Mouse (Mus musculus): ENCODE results near the gene Ablim1. TPM values are rescaled to one million over a fixed set of nuclear protein-coding genes. Genes with fewer than 3 reads are reported as not detected.

Gene Ablim1
- polyA plus RNA-seq, 1 experiment from 2014 or later = 30.2 TPM

DNA sequence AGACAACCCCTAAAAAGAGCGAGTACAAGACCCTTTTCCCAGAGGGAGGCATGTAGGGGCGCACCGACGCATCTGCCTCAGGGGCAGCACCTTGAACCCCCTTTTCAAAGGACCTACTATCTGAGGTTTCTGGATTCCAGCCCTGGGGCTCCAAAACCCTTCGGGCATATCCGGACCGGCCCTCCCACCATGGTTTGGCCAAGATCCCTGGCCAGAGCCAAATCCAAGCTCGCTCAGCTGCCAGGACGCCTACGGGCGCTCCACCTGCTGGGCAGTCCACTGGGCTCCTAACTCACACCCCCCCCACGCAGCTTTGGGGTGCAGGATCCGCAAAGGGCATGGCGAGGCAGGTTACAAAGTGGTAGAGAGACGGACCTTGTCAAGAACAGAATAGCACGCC is 307.4 kb downstream of the Ablim1 start:
- Histone ChIP-seq H3K4me1 (replicated peaks; ENCODE audit: control insufficient read depth, insufficient read depth, low read length) (peaks cover 30% of the 10 kb centered on the region), H3K9ac (ENCODE audit: low read length) (peak overlapping the region; percentile 58; the same call in 1 of the 2 replicates), H3K27ac (ENCODE audit: low read depth) (no peak overlapping the region), H3K27me3 (replicated peaks; ENCODE audit: control insufficient read depth, insufficient read depth, low read length) (0 out of 2 replicates have a peak, but pooled peaks cover 4% of the 10 kb centered on the region), H3K36me3 (ENCODE audit: control insufficient read depth, insufficient read depth, low read length) (no peaks in the 10 kb centered on the region), H3K4me3 (ENCODE audit: low read depth, low read length) (peak overlapping the region; percentile 66), H3K4me2 (ENCODE audit: low read length) (peak overlapping the region; percentile 97), H3K9me3 (ENCODE audit: control insufficient read depth, low read length) (no peaks in the 10 kb centered on the region)
- WGBS = 64% methylated on average over 16 of the region's 16 CpGs
- ATAC-seq (replicated peaks; ENCODE audit: low FRiP score, low TSS enrichment, low read depth) (no peak), DNase-seq (ENCODE audit: low spot score) (no peak)

DNA sequence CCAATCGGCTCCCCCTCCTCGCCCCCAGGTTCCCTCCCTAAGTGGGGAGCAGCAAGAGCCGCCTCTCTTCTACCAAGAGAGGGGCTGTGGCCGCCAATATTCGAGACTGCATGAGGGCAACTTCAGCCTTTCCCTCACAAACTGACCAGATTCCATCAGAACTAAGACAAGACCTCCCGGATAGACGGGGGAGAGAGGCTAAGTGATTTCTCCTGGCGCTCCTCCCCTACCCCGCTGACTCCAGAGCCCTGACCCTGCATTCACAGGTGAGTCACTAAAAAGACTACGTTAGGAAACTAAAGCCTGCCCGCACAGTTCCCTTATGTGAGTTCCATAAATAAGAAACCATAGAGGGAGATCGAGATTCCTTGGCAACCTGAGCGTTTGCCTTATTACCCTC is 307.9 kb downstream of the Ablim1 start:
- peak overlapping the region; percentile 97 for H3K4me2 ChIP-seq (ENCODE audit: low read length)
- H3K9ac ChIP-seq (ENCODE audit: low read length) = no peak overlapping the region
- no peaks in the 10 kb centered on the region for H3K36me3 ChIP-seq (ENCODE audit: control insufficient read depth, insufficient read depth, low read length)
- no peaks in the 10 kb centered on the region for H3K9me3 ChIP-seq (ENCODE audit: control insufficient read depth, low read length)
- ATAC-seq (replicated peaks; ENCODE audit: low FRiP score, low TSS enrichment, low read depth) (no peak), DNase-seq (ENCODE audit: low spot score) (no peak)
- WGBS = 56% methylated on average over 13 of the region's 13 CpGs
- H3K4me1 ChIP-seq (replicated peaks; ENCODE audit: control insufficient read depth, insufficient read depth, low read length) = peaks cover 34% of the 10 kb centered on the region
- no peak overlapping the region for H3K27ac ChIP-seq (ENCODE audit: low read depth)
- peak overlapping the region; percentile 66 for H3K4me3 ChIP-seq (ENCODE audit: low read depth, low read length)
- H3K27me3 ChIP-seq (replicated peaks; ENCODE audit: control insufficient read depth, insufficient read depth, low read length) = 0 out of 2 replicates have a peak, but pooled peaks cover 4% of the 10 kb centered on the region

DNA sequence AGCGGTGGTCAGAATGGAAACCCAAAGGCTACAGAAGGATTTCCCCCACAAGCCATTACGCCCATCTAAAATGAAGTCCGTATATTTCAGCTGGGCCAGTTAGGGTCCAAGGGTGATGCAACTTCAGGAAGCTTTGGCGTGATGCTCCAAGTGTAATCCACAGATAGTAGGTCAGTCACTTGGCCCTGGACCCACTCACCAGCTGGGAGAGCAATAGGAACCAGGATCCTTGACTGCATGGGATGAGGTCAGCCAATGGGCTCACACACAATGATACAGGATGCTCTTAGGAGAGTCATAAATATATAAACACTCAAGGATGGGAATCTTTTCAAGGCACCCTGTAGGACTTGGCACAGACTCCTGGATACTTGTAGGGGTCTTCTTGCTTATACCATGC is 309.7 kb downstream of the Ablim1 start:
- no peaks in the 10 kb centered on the region for H3K9me3 ChIP-seq (ENCODE audit: control insufficient read depth, low read length)
- 88% methylated on average over 4 of the region's 4 CpGs for WGBS
- H3K9ac ChIP-seq (ENCODE audit: low read length) = no peak overlapping the region
- H3K27ac ChIP-seq (ENCODE audit: low read depth) = no peak overlapping the region
- DNase-seq (ENCODE audit: low spot score) (no peak), ATAC-seq (replicated peaks; ENCODE audit: low FRiP score, low TSS enrichment, low read depth) (no peak)
- H3K4me1 ChIP-seq (replicated peaks; ENCODE audit: control insufficient read depth, insufficient read depth, low read length) = peaks cover 46% of the 10 kb centered on the region
- H3K4me2 ChIP-seq (ENCODE audit: low read length) = no peak overlapping the region
- H3K4me3 ChIP-seq (ENCODE audit: low read depth, low read length) = no peak overlapping the region
- H3K36me3 ChIP-seq (ENCODE audit: control insufficient read depth, insufficient read depth, low read length) = no peaks in the 10 kb centered on the region
- 0 out of 2 replicates have a peak, but pooled peaks cover 4% of the 10 kb centered on the region for H3K27me3 ChIP-seq (replicated peaks; ENCODE audit: control insufficient read depth, insufficient read depth, low read length)

DNA sequence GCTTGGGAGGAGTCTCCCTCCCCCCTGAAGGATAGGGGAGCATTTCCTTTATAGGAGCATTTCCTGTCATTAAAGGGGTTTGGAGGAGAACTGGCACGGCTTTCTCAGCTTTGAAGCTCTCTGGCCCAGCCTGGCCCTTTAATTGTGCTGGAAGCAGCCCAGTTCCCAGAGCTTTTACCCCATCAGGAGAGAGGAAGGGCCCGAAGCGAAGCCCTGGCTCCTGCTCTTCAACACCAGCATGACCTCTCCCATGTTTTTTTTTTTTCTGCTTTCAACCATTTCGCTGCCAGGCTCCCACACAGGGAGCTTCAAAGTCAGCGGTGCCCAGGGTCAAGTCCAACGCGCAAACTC is 311.3 kb downstream of the Ablim1 start:
- Histone ChIP-seq H3K36me3 (ENCODE audit: control insufficient read depth, insufficient read depth, low read length) (no peaks in the 10 kb centered on the region), H3K9me3 (ENCODE audit: control insufficient read depth, low read length) (no peaks in the 10 kb centered on the region), H3K27ac (ENCODE audit: low read depth) (peak overlapping the region; percentile 57; the same call in 1 of the 2 replicates), H3K4me2 (ENCODE audit: low read length) (peak overlapping the region; percentile 18), H3K4me1 (replicated peaks; ENCODE audit: control insufficient read depth, insufficient read depth, low read length) (peaks cover 54% of the 10 kb centered on the region), H3K4me3 (ENCODE audit: low read depth, low read length) (no peak overlapping the region), H3K9ac (ENCODE audit: low read length) (no peak overlapping the region), H3K27me3 (replicated peaks; ENCODE audit: control insufficient read depth, insufficient read depth, low read length) (0 out of 2 replicates have a peak, but pooled peaks cover 4% of the 10 kb centered on the region)
- DNase-seq (ENCODE audit: low spot score) (no peak), ATAC-seq (replicated peaks; ENCODE audit: low FRiP score, low TSS enrichment, low read depth) (no peak)
- WGBS = 23% methylated on average over 7 of the region's 7 CpGs

DNA sequence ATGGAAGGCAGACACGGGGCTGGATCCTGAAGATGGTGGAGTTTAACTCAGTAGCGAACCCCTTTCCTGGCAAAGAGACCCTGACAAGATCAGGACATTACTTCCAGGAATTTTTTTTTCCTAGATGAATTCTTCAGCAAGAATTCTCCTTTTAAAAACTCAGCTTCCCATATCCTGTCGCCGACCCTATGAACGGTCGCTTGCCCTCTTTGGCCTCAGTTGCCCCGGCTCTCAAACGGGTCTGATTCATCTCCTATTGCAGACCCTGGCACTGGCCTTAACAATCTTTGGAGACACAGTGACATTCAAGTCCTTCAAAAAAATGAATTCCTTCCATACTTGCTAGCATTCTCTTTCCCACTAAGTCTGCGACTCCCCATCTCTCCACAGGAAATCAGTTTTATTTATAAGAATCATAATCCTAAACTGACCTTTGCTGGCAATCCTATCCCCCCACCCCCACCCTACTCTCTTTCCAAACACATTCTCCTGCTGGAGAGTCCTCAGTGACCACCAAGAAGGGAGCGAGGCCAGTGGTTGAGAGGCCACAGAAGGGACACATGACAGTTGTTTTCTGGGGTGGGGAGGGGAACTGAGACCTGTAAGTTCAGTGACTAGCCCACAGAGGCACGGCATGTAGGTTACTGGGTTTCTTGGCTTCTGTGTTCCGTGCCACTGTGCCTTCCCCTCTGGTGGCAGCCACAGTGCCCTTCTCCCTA is 311.8 kb downstream of the Ablim1 start:
- WGBS = 58% methylated on average over 12 of the region's 12 CpGs
- no peak overlapping the region for H3K9ac ChIP-seq (ENCODE audit: low read length)
- H3K27ac ChIP-seq (ENCODE audit: low read depth) = peak overlapping the region; percentile 57; the same call in 1 of the 2 replicates
- peak overlapping the region; percentile 18 for H3K4me2 ChIP-seq (ENCODE audit: low read length)
- DNase-seq (ENCODE audit: low spot score) (no peak), ATAC-seq (replicated peaks; ENCODE audit: low FRiP score, low TSS enrichment, low read depth) (no peak)
- no peaks in the 10 kb centered on the region for H3K9me3 ChIP-seq (ENCODE audit: control insufficient read depth, low read length)
- peaks cover 55% of the 10 kb centered on the region for H3K4me1 ChIP-seq (replicated peaks; ENCODE audit: control insufficient read depth, insufficient read depth, low read length)
- H3K4me3 ChIP-seq (ENCODE audit: low read depth, low read length) = no peak overlapping the region
- H3K36me3 ChIP-seq (ENCODE audit: control insufficient read depth, insufficient read depth, low read length) = no peaks in the 10 kb centered on the region
- H3K27me3 ChIP-seq (replicated peaks; ENCODE audit: control insufficient read depth, insufficient read depth, low read length) = 0 out of 2 replicates have a peak, but pooled peaks cover 4% of the 10 kb centered on the region

DNA sequence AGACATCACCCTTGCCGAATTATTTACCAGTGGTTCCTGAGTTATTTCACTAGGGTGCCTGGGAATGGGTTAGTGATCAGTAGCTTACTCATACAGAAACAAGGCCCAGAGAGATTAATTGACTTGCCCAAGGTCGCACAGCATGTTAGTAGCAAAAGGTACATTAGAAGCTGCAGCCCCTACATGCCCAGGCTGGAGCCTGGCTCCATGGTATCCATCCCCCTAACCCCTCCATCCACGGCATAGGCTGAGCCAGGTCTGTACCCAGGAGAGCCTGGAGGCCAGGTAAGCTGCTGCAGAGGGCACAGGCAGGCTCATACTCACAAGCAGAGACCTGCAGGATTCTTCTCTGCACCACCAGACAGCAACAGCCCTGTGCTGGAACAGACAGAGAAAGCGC is 312.8 kb downstream of the Ablim1 start:
- no peak for ATAC-seq (replicated peaks; ENCODE audit: low FRiP score, low TSS enrichment, low read depth)
- 83% methylated on average over 4 of the region's 4 CpGs for WGBS
- H3K4me3 ChIP-seq (ENCODE audit: low read depth, low read length) = no peak overlapping the region
- H3K4me2 ChIP-seq (ENCODE audit: low read length) = no peak overlapping the region
- no peak for DNase-seq (ENCODE audit: low spot score)
- H3K27ac ChIP-seq (ENCODE audit: low read depth) = no peak overlapping the region
- peaks cover 60% of the 10 kb centered on the region for H3K4me1 ChIP-seq (replicated peaks; ENCODE audit: control insufficient read depth, insufficient read depth, low read length)
- no peaks in the 10 kb centered on the region for H3K27me3 ChIP-seq (replicated peaks; ENCODE audit: control insufficient read depth, insufficient read depth, low read length)
- no peak overlapping the region for H3K9ac ChIP-seq (ENCODE audit: low read length)
- H3K36me3 ChIP-seq (ENCODE audit: control insufficient read depth, insufficient read depth, low read length) = no peaks in the 10 kb centered on the region
- H3K9me3 ChIP-seq (ENCODE audit: control insufficient read depth, low read length) = no peaks in the 10 kb centered on the region

DNA sequence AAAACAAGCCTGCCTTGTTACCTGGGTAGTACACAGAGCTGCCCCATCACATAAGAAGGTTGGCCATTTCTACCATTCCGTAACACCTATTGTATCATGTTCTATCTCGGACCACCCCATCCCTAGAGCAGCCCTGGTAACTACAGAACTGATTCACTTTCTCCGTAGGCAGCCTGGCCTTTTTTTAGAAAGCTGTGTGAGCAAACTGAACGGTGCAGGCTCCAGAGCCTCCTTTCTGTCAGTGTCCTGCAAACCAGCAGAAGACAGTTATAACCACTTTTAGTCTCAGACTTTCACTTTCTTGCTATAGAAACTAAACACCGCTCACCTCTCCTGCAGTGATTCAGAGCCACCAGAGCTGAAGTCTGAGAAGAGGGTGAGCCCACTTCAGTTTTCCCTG is 314.1 kb downstream of the Ablim1 start:
- Histone ChIP-seq H3K9ac (ENCODE audit: low read length) (no peak overlapping the region), H3K27me3 (replicated peaks; ENCODE audit: control insufficient read depth, insufficient read depth, low read length) (no peaks in the 10 kb centered on the region), H3K4me3 (ENCODE audit: low read depth, low read length) (no peak overlapping the region), H3K4me2 (ENCODE audit: low read length) (no peak overlapping the region), H3K36me3 (ENCODE audit: control insufficient read depth, insufficient read depth, low read length) (no peaks in the 10 kb centered on the region), H3K27ac (ENCODE audit: low read depth) (peak overlapping the region; percentile 22; the same call in 1 of the 2 replicates), H3K4me1 (replicated peaks; ENCODE audit: control insufficient read depth, insufficient read depth, low read length) (peaks cover 64% of the 10 kb centered on the region), H3K9me3 (ENCODE audit: control insufficient read depth, low read length) (no peaks in the 10 kb centered on the region)
- no peak for ATAC-seq (replicated peaks; ENCODE audit: low FRiP score, low TSS enrichment, low read depth)
- DNase-seq (ENCODE audit: low spot score) = no peak
- 78% methylated on average over 5 of the region's 5 CpGs for WGBS

DNA sequence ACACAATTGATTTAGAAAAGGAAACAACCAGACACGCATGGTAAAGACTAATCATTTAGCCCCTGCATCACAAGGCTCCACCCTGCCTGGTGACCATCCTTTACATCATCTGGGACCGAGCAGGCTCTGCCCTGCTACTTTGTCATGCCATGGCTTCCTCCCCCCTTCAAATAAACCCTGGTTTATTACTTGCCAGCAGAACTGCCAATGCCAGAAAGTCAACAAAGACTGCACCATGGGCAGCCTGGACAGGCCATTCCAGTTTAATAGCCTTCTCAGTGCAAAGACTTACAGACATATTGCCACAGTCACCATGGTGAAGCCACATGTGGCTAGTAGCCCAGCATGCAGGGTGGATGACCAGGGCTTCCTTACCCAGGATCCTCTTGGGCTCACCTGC is 314.9 kb downstream of the Ablim1 start:
- peaks cover 58% of the 10 kb centered on the region for H3K4me1 ChIP-seq (replicated peaks; ENCODE audit: control insufficient read depth, insufficient read depth, low read length)
- 52% methylated on average over 2 of the region's 2 CpGs for WGBS

DNA sequence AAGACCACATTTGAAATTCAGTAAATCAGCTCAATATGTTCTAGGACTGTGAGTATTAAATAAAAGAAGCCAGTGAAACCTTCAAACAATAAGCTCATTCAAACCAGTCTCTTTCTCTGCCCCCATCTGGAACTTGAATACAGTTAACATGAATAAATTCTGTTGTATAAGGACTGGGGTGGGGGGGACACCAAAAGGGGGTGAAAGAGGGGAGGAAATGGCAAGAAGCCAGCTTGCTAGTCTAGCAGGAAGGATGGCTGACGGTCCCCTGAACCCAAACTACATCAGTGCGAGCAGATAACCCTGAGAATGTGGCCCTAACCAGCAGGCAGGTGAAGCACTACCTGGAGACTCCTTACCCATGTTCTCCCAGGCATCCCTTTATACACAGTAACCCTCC is 315.8 kb downstream of the Ablim1 start:
- no peak overlapping the region for H3K4me3 ChIP-seq (ENCODE audit: low read depth, low read length)
- peaks cover 60% of the 10 kb centered on the region for H3K4me1 ChIP-seq (replicated peaks; ENCODE audit: control insufficient read depth, insufficient read depth, low read length)
- no peak overlapping the region for H3K4me2 ChIP-seq (ENCODE audit: low read length)
- H3K27ac ChIP-seq (ENCODE audit: low read depth) = peak overlapping the region; percentile 64; the same call in 1 of the 2 replicates
- no peak overlapping the region for H3K9ac ChIP-seq (ENCODE audit: low read length)
- 71% methylated on average over 2 of the region's 2 CpGs for WGBS
- ATAC-seq (replicated peaks; ENCODE audit: low FRiP score, low TSS enrichment, low read depth) (no peak), DNase-seq (ENCODE audit: low spot score) (no peak)
- H3K27me3 ChIP-seq (replicated peaks; ENCODE audit: control insufficient read depth, insufficient read depth, low read length) = no peaks in the 10 kb centered on the region
- no peaks in the 10 kb centered on the region for H3K36me3 ChIP-seq (ENCODE audit: control insufficient read depth, insufficient read depth, low read length)
- H3K9me3 ChIP-seq (ENCODE audit: control insufficient read depth, low read length) = no peaks in the 10 kb centered on the region

More for the DNA sequence above, 314.9 kb downstream of the Ablim1 start:
- Histone ChIP-seq H3K36me3 (ENCODE audit: control insufficient read depth, insufficient read depth, low read length) (no peaks in the 10 kb centered on the region), H3K4me2 (ENCODE audit: low read length) (no peak overlapping the region), H3K27ac (ENCODE audit: low read depth) (no peak overlapping the region), H3K9me3 (ENCODE audit: control insufficient read depth, low read length) (no peaks in the 10 kb centered on the region), H3K27me3 (replicated peaks; ENCODE audit: control insufficient read depth, insufficient read depth, low read length) (no peaks in the 10 kb centered on the region), H3K9ac (ENCODE audit: low read length) (no peak overlapping the region), H3K4me3 (ENCODE audit: low read depth, low read length) (no peak overlapping the region)
- no peak for DNase-seq (ENCODE audit: low spot score)
- no peak for ATAC-seq (replicated peaks; ENCODE audit: low FRiP score, low TSS enrichment, low read depth)
